Mouse (Mus musculus): ENCODE data around the gene Cdkl2. TPM values are rescaled to one million over a fixed set of nuclear protein-coding genes. Genes with fewer than 3 reads are reported as not detected.

Gene Cdkl2
- total and polyA plus RNA-seq, 3 experiments = 0.51 to 1.0 (median 0.54) TPM

DNA sequence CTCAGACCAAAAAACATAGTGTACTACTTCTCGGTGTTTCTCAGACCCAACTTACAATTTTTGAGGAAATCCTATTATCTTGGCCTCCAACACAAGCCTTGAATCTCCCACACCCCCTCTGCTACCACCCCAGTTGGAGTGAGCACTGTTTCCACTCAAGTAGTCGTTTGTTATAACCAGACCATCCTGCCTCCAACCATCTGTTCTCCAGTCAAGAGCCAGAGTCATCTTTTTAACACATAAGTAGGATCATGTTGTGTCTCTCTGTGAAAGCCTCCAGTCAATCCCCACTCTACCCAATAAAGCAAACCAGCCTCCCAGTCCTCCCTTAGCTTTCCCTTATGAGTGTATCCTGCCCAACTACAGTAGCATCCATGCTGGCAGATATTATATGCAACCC lies 60.2 kb downstream of the Cdkl2 start:
- Histone ChIP-seq H3K79me2 (replicated peaks; ENCODE audit: control insufficient read depth, extremely low read depth, insufficient read depth, poor library complexity, severe bottlenecking) (no peaks in the 10 kb centered on the region), H3K36me3 (replicated peaks in 1 of 2; ENCODE audit: control insufficient read depth in 1 of 2, insufficient read depth in 1 of 2, low read length in 1 of 2) (no peaks in the 10 kb centered on the region), H3K4me1 (ENCODE audit: control insufficient read depth in 1 of 2, insufficient read depth in 2 of 2) (peaks cover 12 to 28% of the 10 kb centered on the region in 2 experiments; a peak in 3 of 4 replicates), H3K4me3 (replicated peaks in 1 of 3; ENCODE audit: low read depth in 2 of 3, low read length in 2 of 3, poor library complexity in 1 of 3) (no peak overlapping the region), H3K27ac (ENCODE audit: insufficient read depth, low read depth) (no peak overlapping the region), H3K9ac (ENCODE audit: insufficient read depth, low read depth) (no peak overlapping the region), H3K4me2 (ENCODE audit: insufficient read depth, low read depth, poor library complexity, severe bottlenecking) (no peak overlapping the region), H3K27me3 (replicated peaks) (no peaks in the 10 kb centered on the region), H3K9me3 (replicated peaks; ENCODE audit: low read length) (peaks cover 4% of the 10 kb centered on the region)
- dilution Hi-C loops (cut with MboI; ENCODE audit: extremely low pct_ligation_motif_present, extremely low pct_unique_long_range_greater_than_20kb, low sequenced_read_pairs) = no loop called here
- TF ChIP-seq RCOR1 (conservative IDR thresholded peaks at IDR 0.05; ENCODE audit: low read depth, low read length) (no peak), EP300 (IDR thresholded peaks at IDR 0.05; ENCODE audit: low read length) (no peak), USF1 (IDR thresholded peaks at IDR 0.05; ENCODE audit: low read depth, low read length) (no peak), TBP (conservative IDR thresholded peaks at IDR 0.05; ENCODE audit: low read depth, low read length) (no peak), JUND (conservative IDR thresholded peaks at IDR 0.05; ENCODE audit: low read depth, low read length) (no peak), E2F4 (IDR thresholded peaks at IDR 0.05; ENCODE audit: insufficient replicate concordance, low read depth, low read length) (no peak), POLR2AphosphoS2 (IDR thresholded peaks at IDR 0.05; ENCODE audit: low read depth, low read length) (no peak), POLR2A (IDR thresholded peaks at IDR 0.05; ENCODE audit: low read depth, low read length) (no peak), MYC (IDR thresholded peaks at IDR 0.05; ENCODE audit: low read depth, low read length) (no peak), ZKSCAN1 (IDR thresholded peaks at IDR 0.05; ENCODE audit: borderline replicate concordance, low read depth, low read length) (no peak), MAFK (IDR thresholded peaks at IDR 0.05; ENCODE audit: insufficient replicate concordance, low read length) (no peak), RAD21 (IDR thresholded peaks at IDR 0.05; ENCODE audit: low read depth, low read length) (no peak), SIN3A (IDR thresholded peaks at IDR 0.05; ENCODE audit: low read length) (no peak), MEF2A (IDR thresholded peaks at IDR 0.05; ENCODE audit: borderline replicate concordance, low read depth, low read length) (no peak), NRF1 (IDR thresholded peaks at IDR 0.05; ENCODE audit: low read depth, low read length) (no peak), NELFE (IDR thresholded peaks at IDR 0.05; ENCODE audit: low read depth, low read length) (no peak), BHLHE40 (IDR thresholded peaks at IDR 0.05; ENCODE audit: low read depth, low read length) (no peak)
- DNase-seq (ENCODE audit: extremely low read depth) = no peak
- in situ Hi-C loops (cut with MboI; ENCODE audit: low pct_ligation_motif_present, low pct_unique_long_range_greater_than_20kb, low sequenced_read_pairs) = no loop called here

DNA sequence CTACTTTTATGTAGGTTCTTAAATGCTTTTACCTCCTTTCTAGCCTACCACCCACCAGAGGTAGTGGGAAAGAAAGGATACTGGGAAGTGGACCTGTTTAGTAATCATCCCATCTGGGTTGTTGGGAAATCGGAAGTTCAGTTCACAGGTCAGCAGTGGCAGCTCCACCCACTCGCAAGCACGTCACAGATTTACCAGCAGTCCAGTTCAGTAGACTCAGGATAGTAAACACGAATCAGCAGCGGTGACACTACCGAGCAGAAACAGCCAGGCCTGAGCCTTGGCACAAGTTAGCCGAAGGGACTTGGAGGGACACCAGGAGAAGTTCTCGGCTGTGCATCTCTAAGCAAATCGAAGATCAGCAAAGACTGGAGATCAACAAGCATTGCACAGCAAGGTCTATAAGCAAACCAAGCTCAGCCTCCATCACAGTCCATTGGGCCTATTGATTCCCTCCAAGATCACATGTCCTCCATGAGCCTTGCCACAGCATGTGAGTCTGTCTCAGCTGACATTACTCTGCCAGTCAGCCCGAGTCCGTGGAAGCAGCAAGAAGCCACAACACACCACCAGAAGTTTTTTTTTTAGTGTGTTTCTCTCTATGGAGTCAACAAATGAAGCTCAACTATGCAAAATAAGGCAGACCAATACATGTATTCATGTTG lies 62.4 kb downstream of the Cdkl2 start:
- H3K4me1 ChIP-seq (ENCODE audit: control insufficient read depth in 1 of 2, insufficient read depth in 2 of 2) = peaks cover 7 to 9% of the 10 kb centered on the region in 2 experiments; a peak in 2 of 4 replicates
- TF ChIP-seq BHLHE40 (IDR thresholded peaks at IDR 0.05; ENCODE audit: low read depth, low read length) (no peak), KAT2A (IDR thresholded peaks at IDR 0.05; ENCODE audit: insufficient replicate concordance, low read length) (no peak), CTCF (conservative IDR thresholded peaks at IDR 0.05 in 1 of 2, IDR thresholded peaks at IDR 0.05 in 1 of 2; ENCODE audit: low read depth in 2 of 2, low read length in 2 of 2) (no peak), IRF4 (IDR thresholded peaks at IDR 0.05; ENCODE audit: low read depth, low read length) (no peak), NELFE (IDR thresholded peaks at IDR 0.05; ENCODE audit: low read depth, low read length) (no peak), MYC (IDR thresholded peaks at IDR 0.05; ENCODE audit: low read depth, low read length) (no peak), NRF1 (IDR thresholded peaks at IDR 0.05; ENCODE audit: low read depth, low read length) (no peak), SMC3 (IDR thresholded peaks at IDR 0.05; ENCODE audit: low read depth, low read length) (no peak), JUN (IDR thresholded peaks at IDR 0.05; ENCODE audit: insufficient read depth, low read depth, low read length) (no peak)
- no peak for DNase-seq (ENCODE audit: extremely low read depth)
- no peak overlapping the region for H3K27ac ChIP-seq (ENCODE audit: insufficient read depth, low read depth)
- H3K36me3 ChIP-seq (replicated peaks in 1 of 2; ENCODE audit: control insufficient read depth in 1 of 2, insufficient read depth in 1 of 2, low read length in 1 of 2) = no peaks in the 10 kb centered on the region
- H3K9me3 ChIP-seq (replicated peaks; ENCODE audit: low read length) = peaks cover 4% of the 10 kb centered on the region
- no peak overlapping the region for H3K9ac ChIP-seq (ENCODE audit: insufficient read depth, low read depth)
- H3K4me2 ChIP-seq (ENCODE audit: insufficient read depth, low read depth, poor library complexity, severe bottlenecking) = no peak overlapping the region
- H3K4me3 ChIP-seq (replicated peaks in 1 of 3; ENCODE audit: low read depth in 2 of 3, low read length in 2 of 3, poor library complexity in 1 of 3) = no peak overlapping the region
- H3K79me2 ChIP-seq (replicated peaks; ENCODE audit: control insufficient read depth, extremely low read depth, insufficient read depth, poor library complexity, severe bottlenecking) = no peaks in the 10 kb centered on the region
- no peaks in the 10 kb centered on the region for H3K27me3 ChIP-seq (replicated peaks)
- in situ Hi-C loops (cut with MboI; ENCODE audit: low pct_ligation_motif_present, low pct_unique_long_range_greater_than_20kb, low sequenced_read_pairs) = no loop called here
- dilution Hi-C loops (cut with MboI; ENCODE audit: extremely low pct_ligation_motif_present, extremely low pct_unique_long_range_greater_than_20kb, low sequenced_read_pairs) = no loop called here
